Mouse (Mus musculus) small intestine, adult 10 weeks (tissue): ENCODE results near the gene Mctp2. TPM values are rescaled to one million over a fixed set of nuclear protein-coding genes. Genes with fewer than 3 reads are reported as not detected.

Experiments
- polyA plus RNA-seq: library from polyadenylated mRNA; stranded (reverse); fragments of 350-450 nt; fragmentation: Illumina TruSeq; extraction: RNeasy Lipid Tissue Mini Kit (QIAGEN cat#74804); gene quantifications from one replicate; pipeline ENCODE4 v1.2.3, GENCODE M21; 2014; ENCODE audit warnings: low replicate concordance

The Mctp2 gene
- 6.1 TPM for polyA plus RNA-seq

GRCm38 (mm10) chr7:72306382-72306841 is at the start of gene Mctp2:
Mctp2 (minus strand) TSS chr7:72306608.

